ENCODE assay signal across 19 mouse cellular contexts in genomic region chr16:6791218-6791617, GRCm38 (mm10).
DNase-seq lines count a peak whose midpoint lies in the region; ATAC-seq and TF ChIP-seq lines count a peak whose summit lies in the region.
"Had no signal": no experiment of that assay in that cellular context is flagged by ENCODE, and none has a peak within 500 bp of the region (broad histone marks: within the 10 kb centered on the region; RNA-seq: fewer than 3 reads in every experiment).

No protein-coding gene starts in this region.

- H3K36me3 ChIP-seq in forebrain, embryonic 14.5 days (ENCODE audit: control insufficient read depth, insufficient read depth, low read length): no peaks in the 10 kb centered on the region
- no peaks in the 10 kb centered on the region for H3K36me3 ChIP-seq in forebrain, embryonic 11.5 days (ENCODE audit: control insufficient read depth, insufficient read depth, low read length)
- H3K36me3 ChIP-seq: embryonic facial prominence, embryonic 13.5 days; forebrain, embryonic 10.5 days; intestine, embryonic 15.5 days; limb, embryonic 10.5 days; limb, embryonic 15.5 days; liver, embryonic 13.5 days; midbrain, embryonic 13.5 days had no signal

- H3K27ac ChIP-seq in cerebellum, adult 2 months (ENCODE audit: insufficient read depth, low read length): no peak overlapping the region
- no peak overlapping the region for H3K27ac ChIP-seq in forebrain, embryonic 14.5 days (ENCODE audit: low read depth, low read length)
- no peak overlapping the region for H3K27ac ChIP-seq in forebrain, embryonic 11.5 days (ENCODE audit: low read depth, low read length)
- H3K27ac ChIP-seq: embryonic facial prominence, embryonic 13.5 days; forebrain, embryonic 10.5 days; hindbrain, postnatal 0 days; intestine, embryonic 15.5 days; limb, embryonic 10.5 days; limb, embryonic 15.5 days; liver, embryonic 13.5 days; macrophage; midbrain, embryonic 13.5 days had no signal

- H3K27me3 ChIP-seq in cerebellum, adult 2 months (ENCODE audit: control insufficient read depth, insufficient read depth, low read length): no peaks in the 10 kb centered on the region
- no peaks in the 10 kb centered on the region for H3K27me3 ChIP-seq in forebrain, embryonic 14.5 days (replicated peaks; ENCODE audit: control insufficient read depth, insufficient read depth, low read length)
- H3K27me3 ChIP-seq in forebrain, embryonic 11.5 days (ENCODE audit: control insufficient read depth, insufficient read depth, low read length): no peaks in the 10 kb centered on the region
- H3K27me3 ChIP-seq: CH12.LX; embryonic facial prominence, embryonic 13.5 days; intestine, embryonic 15.5 days; limb, embryonic 15.5 days; liver, embryonic 13.5 days; midbrain, embryonic 13.5 days had no signal

- no peak overlapping the region for H3K9ac ChIP-seq in forebrain, embryonic 14.5 days (ENCODE audit: low read length)
- H3K9ac ChIP-seq in forebrain, embryonic 11.5 days (ENCODE audit: low read length): no peak overlapping the region
- H3K9ac ChIP-seq: embryonic facial prominence, embryonic 13.5 days; forebrain, postnatal 0 days; intestine, embryonic 15.5 days; limb, embryonic 15.5 days; liver, embryonic 13.5 days; midbrain, embryonic 13.5 days had no signal

- peak; percentile 12 to 56 for DNase-seq in adrenal gland, adult (ENCODE audit: inconsistent age in 2 of 2, low spot score in 1 of 2)
- DNase-seq in adrenal gland, postnatal 25 days: no peak
- DNase-seq in adrenal gland, postnatal 36 days: peak; percentile 22 to 28
- peak; percentile 77 to 86 for DNase-seq in cerebellum, adult 2 months
- peak; percentile 47 to 75 for DNase-seq in cerebellum, postnatal 14 days
- no peak for DNase-seq in forebrain, embryonic 14.5 days (ENCODE audit: low spot score)
- DNase-seq in heart, adult 9 months (ENCODE audit: low spot score in 2 of 2): no peak
- DNase-seq in forebrain, embryonic 11.5 days (ENCODE audit: low spot score): no peak

- H3K9me3 ChIP-seq in forebrain, embryonic 14.5 days (replicated peaks; ENCODE audit: control insufficient read depth, low read length): no peaks in the 10 kb centered on the region
- H3K9me3 ChIP-seq in forebrain, embryonic 11.5 days (ENCODE audit: control insufficient read depth, low read length): no peaks in the 10 kb centered on the region
- H3K9me3 ChIP-seq: embryonic facial prominence, embryonic 13.5 days; forebrain, embryonic 10.5 days; intestine, embryonic 15.5 days; limb, embryonic 10.5 days; limb, embryonic 15.5 days; liver, embryonic 13.5 days; midbrain, embryonic 13.5 days had no signal

- no peak overlapping the region for H3K4me3 ChIP-seq in cerebellum, adult 2 months (replicated peaks; ENCODE audit: insufficient read depth, low read depth, low read length)
- H3K4me3 ChIP-seq in forebrain, embryonic 14.5 days (ENCODE audit: low read depth, low read length): no peak overlapping the region
- no peak overlapping the region for H3K4me3 ChIP-seq in forebrain, embryonic 11.5 days (ENCODE audit: low read depth, low read length)
- H3K4me3 ChIP-seq: embryonic facial prominence, embryonic 13.5 days; forebrain, embryonic 10.5 days; intestine, embryonic 15.5 days; limb, embryonic 10.5 days; limb, embryonic 15.5 days; liver, embryonic 13.5 days; midbrain, embryonic 13.5 days had no signal

- WGBS in cerebellum, adult 2 months: 4% methylated on average over 3 of the region's 3 CpGs
- 58% methylated on average over 3 of the region's 3 CpGs for WGBS in forebrain, embryonic 14.5 days
- WGBS in forebrain, embryonic 11.5 days: 87% methylated on average over 3 of the region's 3 CpGs

- TF ChIP-seq POLR2A in cerebellum, adult 2 months (IDR thresholded peaks at IDR 0.05; ENCODE audit: borderline replicate concordance, insufficient read depth, low read length): no peak

- H3K4me2 ChIP-seq in forebrain, embryonic 14.5 days (ENCODE audit: low read length): no peak overlapping the region
- H3K4me2 ChIP-seq in forebrain, embryonic 11.5 days (ENCODE audit: low read depth, low read length, severe bottlenecking): no peak overlapping the region
- H3K4me2 ChIP-seq: embryonic facial prominence, embryonic 13.5 days; intestine, embryonic 15.5 days; limb, embryonic 15.5 days; liver, embryonic 13.5 days; midbrain, embryonic 13.5 days had no signal

- TF ChIP-seq CTCF in cerebellum, adult 2 months (IDR thresholded peaks at IDR 0.05; ENCODE audit: borderline replicate concordance, insufficient read depth, low read depth, low read length): no peak

- no peak for ATAC-seq in forebrain, embryonic 14.5 days
- no peak for ATAC-seq in forebrain, embryonic 11.5 days (replicated peaks; ENCODE audit: low FRiP score)

- H3K4me1 ChIP-seq in cerebellum, adult 2 months (ENCODE audit: control insufficient read depth, insufficient read depth, low read length): peaks cover 15% of the 10 kb centered on the region; the same call in 1 of the 2 replicates
- no peaks in the 10 kb centered on the region for H3K4me1 ChIP-seq in forebrain, embryonic 14.5 days (ENCODE audit: control insufficient read depth, insufficient read depth, low read length)
- H3K4me1 ChIP-seq in forebrain, embryonic 11.5 days (replicated peaks; ENCODE audit: control insufficient read depth, insufficient read depth, low read length): no peaks in the 10 kb centered on the region
- H3K4me1 ChIP-seq: embryonic facial prominence, embryonic 13.5 days; forebrain, embryonic 10.5 days; intestine, embryonic 15.5 days; limb, embryonic 10.5 days; limb, embryonic 15.5 days; liver, embryonic 13.5 days; midbrain, embryonic 13.5 days had no signal

Comparison
In these comparisons a context has a peak if more than half of its experiments do, and no peak if none do; other contexts are left out.
1. DNase-seq: peak in adrenal gland, adult (2 of 2), adrenal gland, postnatal 36 days (2 of 2), cerebellum, adult 2 months (2 of 2) and cerebellum, postnatal 14 days (2 of 2); none in adrenal gland, postnatal 25 days (single experiment), forebrain, embryonic 14.5 days (single experiment), heart, adult 9 months (0 of 2) and forebrain, embryonic 11.5 days (single experiment).